Mouse (Mus musculus): Measurements from ENCODE around the gene Ctcf.
"Not testable (repeated sequence)": the region's sequence is repeated elsewhere in the genome, so short reads cannot be mapped to it uniquely, and the experiment has no call there.

The Ctcf gene

GRCm38 (mm10) chr8:105636018-105636962 is at the start of gene Ctcf:
Ctcf (plus strand) TSS chr8:105636568.
- DNase-seq = peak; percentile 92

- DNase-seq = no peak
Observed at GRCm38 (mm10) chr8:105592431-105592830, 43.9 kb upstream of the Ctcf start.

- DNase-seq = peak; percentile 71
Observed at GRCm38 (mm10) chr8:105593859-105594258, 42.5 kb upstream of the Ctcf start.

- no peak for DNase-seq
Observed at GRCm38 (mm10) chr8:105594451-105595242, 41.7 kb upstream of the Ctcf start.

GRCm38 (mm10) chr8:105596362-105597034 is 39.9 kb upstream of the Ctcf start:
- DNase-seq = no peak

GRCm38 (mm10) chr8:105598777-105599176 is 37.6 kb upstream of the Ctcf start:
- DNase-seq = no peak

- no peak for DNase-seq
Observed at GRCm38 (mm10) chr8:105601301-105601700, 35.1 kb upstream of the Ctcf start.

- not testable (repeated sequence) for DNase-seq
Observed at GRCm38 (mm10) chr8:105602540-105602939, 33.8 kb upstream of the Ctcf start.

- peak; percentile 75 for DNase-seq
Observed at GRCm38 (mm10) chr8:105604804-105605381, 31.5 kb upstream of the Ctcf start, which contains the start of gene Ripor1. Ripor1 (plus strand) TSS chr8:105605255.

GRCm38 (mm10) chr8:105605491-105606188 is 30.7 kb upstream of the Ctcf start:
- no peak for DNase-seq

GRCm38 (mm10) chr8:105606189-105607023 is 30.0 kb upstream of the Ctcf start:
- DNase-seq = peak; percentile 86

- no peak for DNase-seq
Observed at GRCm38 (mm10) chr8:105607062-105607461, 29.3 kb upstream of the Ctcf start.

GRCm38 (mm10) chr8:105607684-105608083 is 28.7 kb upstream of the Ctcf start:
- no peak for DNase-seq

- DNase-seq = no peak
Observed at GRCm38 (mm10) chr8:105609355-105609754, 27.0 kb upstream of the Ctcf start.

GRCm38 (mm10) chr8:105609771-105610170 is 26.6 kb upstream of the Ctcf start:
- DNase-seq = no peak

GRCm38 (mm10) chr8:105611836-105612235 is 24.5 kb upstream of the Ctcf start:
- DNase-seq = no peak

- DNase-seq = no peak
Observed at GRCm38 (mm10) chr8:105613037-105613436, 23.3 kb upstream of the Ctcf start.

GRCm38 (mm10) chr8:105613830-105614511 is 22.4 kb upstream of the Ctcf start:
- DNase-seq = no peak

- peak; percentile 76 for DNase-seq
Observed at GRCm38 (mm10) chr8:105615942-105616341, 20.4 kb upstream of the Ctcf start.
